Mouse (Mus musculus): ENCODE measurements around the gene Aftph.

The Aftph gene

DNA sequence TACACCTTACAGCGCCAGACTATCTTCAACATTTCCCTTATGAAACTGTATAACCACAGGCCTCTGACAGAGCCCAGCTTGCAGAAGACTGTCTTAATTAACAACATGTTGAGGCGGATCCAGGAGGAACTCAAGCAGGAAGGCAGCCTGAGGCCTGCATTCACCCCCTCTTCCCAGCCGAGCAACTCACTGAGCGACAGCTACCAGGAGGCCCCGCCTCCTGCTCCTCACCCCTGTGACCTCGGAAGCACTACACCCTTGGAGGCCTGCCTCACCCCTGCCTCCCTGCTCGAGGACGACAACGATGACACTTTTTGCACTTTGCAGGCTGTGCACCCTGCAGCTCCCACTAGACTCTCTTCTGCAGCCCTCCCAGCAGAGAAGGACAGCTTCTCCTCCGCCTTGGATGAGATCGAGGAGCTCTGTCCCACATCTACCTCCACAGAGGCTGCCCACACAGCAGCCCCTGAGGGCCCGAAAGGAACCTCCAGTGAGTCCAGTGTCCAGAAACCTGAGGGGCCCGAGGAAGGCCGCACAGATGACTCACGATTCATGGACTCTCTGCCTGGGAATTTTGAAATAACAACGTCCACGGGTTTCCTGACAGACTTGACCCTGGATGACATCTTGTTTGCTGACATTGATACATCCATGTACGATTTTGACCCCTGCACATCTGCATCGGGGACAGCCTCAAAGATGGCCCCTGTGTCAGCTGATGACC, 93.3 kb downstream of the Aftph start:
- in situ Hi-C loops (cut with MboI, MseI): no loop called here

- in situ Hi-C loops (cut with MboI, MseI): no loop called here
Measured at GRCm38 (mm10) chr11:20646986-20647726, 94.2 kb downstream of the Aftph start.

GRCm38 (mm10) chr11:20646142-20646541, 95.2 kb downstream of the Aftph start:
- in situ Hi-C loops (cut with MboI, MseI): no loop called here

GRCm38 (mm10) chr11:20645521-20645920, 95.9 kb downstream of the Aftph start:
- in situ Hi-C loops (cut with MboI, MseI): no loop called here

GRCm38 (mm10) chr11:20644872-20645271, 96.5 kb downstream of the Aftph start:
- in situ Hi-C loops (cut with MboI, MseI): loop anchor here (5.0 kb wide), 1 partner anchor 183 kb away; no protein-coding TSS in a partner anchor

DNA sequence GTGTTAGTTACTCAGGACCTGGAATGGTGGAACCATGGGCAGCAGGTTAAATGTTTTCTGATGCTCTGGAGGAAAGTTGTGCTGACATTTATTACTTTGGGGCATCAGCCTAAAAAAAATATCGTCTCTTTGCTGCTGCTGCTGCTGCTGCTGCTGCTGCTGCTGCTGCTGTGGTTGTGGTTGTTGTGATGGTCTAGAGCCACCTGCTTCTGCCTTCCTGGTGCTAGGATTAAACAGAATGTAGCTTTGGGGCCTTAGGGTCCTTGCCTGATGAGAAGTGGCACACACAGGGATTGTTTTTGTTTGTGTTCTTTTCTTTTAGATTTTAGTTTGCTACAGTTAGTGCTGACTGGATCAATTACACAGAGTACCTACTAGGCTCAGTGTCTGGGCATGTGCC, 97.2 kb downstream of the Aftph start:
- in situ Hi-C loops (cut with MboI, MseI): loop anchor here (5.0 kb wide), 1 partner anchor 182 kb away; no protein-coding TSS in a partner anchor

GRCm38 (mm10) chr11:20643161-20643560, 98.2 kb downstream of the Aftph start:
- in situ Hi-C loops (cut with MboI, MseI): loop anchor here (5.0 kb wide), 1 partner anchor 181 kb away; no protein-coding TSS in a partner anchor

DNA sequence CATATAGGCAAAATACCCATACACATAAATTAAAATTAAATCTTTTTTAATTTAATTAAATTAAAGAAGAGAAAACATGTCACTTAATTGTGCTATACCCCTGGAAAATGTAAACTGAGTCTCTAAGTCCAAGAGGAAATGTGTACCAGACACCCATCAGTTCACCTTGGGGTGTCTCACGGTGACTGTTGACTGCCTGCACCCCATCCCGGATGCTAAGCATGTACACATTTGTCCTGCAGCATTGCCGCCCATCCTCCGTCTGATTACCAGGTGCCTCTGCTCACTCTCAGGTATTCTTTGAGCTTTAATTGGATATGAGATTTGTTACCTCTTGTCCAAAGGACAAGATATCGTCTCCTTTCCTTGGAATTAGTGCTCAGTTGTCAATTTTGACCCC, 99.1 kb downstream of the Aftph start:
- in situ Hi-C loops (cut with MboI, MseI): loop anchor here (5.0 kb wide), 1 partner anchor 180 kb away; no protein-coding TSS in a partner anchor

GRCm38 (mm10) chr11:20639918-20640447, 101.4 kb downstream of the Aftph start:
- in situ Hi-C loops (cut with MboI, MseI): loop anchor here (5.0 kb wide), 1 partner anchor 178 kb away; no protein-coding TSS in a partner anchor

- in situ Hi-C loops (cut with MboI, MseI): no loop called here
Measured at GRCm38 (mm10) chr11:20638841-20639240, 102.5 kb downstream of the Aftph start.

DNA sequence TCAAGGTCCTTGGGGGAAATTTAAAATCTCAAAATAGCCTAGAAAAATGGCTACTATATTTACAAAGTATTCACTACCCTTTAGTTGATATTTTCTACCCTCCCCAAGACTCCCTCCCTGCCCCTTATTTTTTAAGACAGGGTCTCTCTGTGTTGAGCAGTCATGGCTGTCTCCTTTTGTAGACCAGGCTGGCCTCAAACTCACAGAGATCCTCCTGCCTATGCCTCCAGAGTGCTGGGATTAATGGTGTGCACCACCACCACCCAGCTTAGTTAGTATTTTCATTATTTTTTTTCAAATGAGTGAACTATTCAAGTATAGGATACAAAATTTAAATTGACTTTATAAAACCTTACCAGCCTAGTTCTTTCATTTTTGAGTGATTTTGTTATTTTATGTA, 104.3 kb downstream of the Aftph start:
- in situ Hi-C loops (cut with MboI, MseI): no loop called here

- in situ Hi-C loops (cut with MboI, MseI): no loop called here
Measured at GRCm38 (mm10) chr11:20636114-20636513, 105.3 kb downstream of the Aftph start.

GRCm38 (mm10) chr11:20635646-20636045, 105.7 kb downstream of the Aftph start:
- in situ Hi-C loops (cut with MboI, MseI): no loop called here
